Mouse (Mus musculus) small intestine, adult 2 months (tissue): ENCODE data around the gene Olfr620.

Experiments
- CTCF ChIP-seq: fragments of 200-500 bp; IDR thresholded peaks from 2 replicates; pipeline ENCODE4 v1.5.1; 2012; ENCODE audit warnings: low read depth, mild to moderate bottlenecking, control low read depth, inconsistent platforms, low read length, moderate library complexity, mixed read lengths; ENCODE audit not compliant: insufficient replicate concordance, insufficient read length; ENCODE audit errors: extremely low read depth
- POLR2A ChIP-seq: fragments of 200-500 bp; IDR thresholded peaks from 2 replicates; pipeline ENCODE4 v1.6.1; 2012; ENCODE audit warnings: low read depth, mild to moderate bottlenecking, control low read depth, inconsistent platforms, low read length, moderate library complexity

- TF ChIP-seq CTCF (no peak), POLR2A (no peak)
These were observed 22.5 kb downstream of the Olfr620 start, which contains the start of gene Olfr618 for GRCm38 (mm10) chr7:103589803-103590202.
